Comparison of ENCODE assay signal across 13 mouse cellular contexts in genomic region chr16:21628061-21628591, GRCm38 (mm10).
DNase-seq lines count a peak whose midpoint lies in the region; ATAC-seq lines count a peak whose summit lies in the region.
"Had no signal": no experiment of that assay in that cellular context is flagged by ENCODE, and none has a peak within 500 bp of the region (broad histone marks: within the 10 kb centered on the region; RNA-seq: fewer than 3 reads in every experiment).

No protein-coding gene starts in this region.

- H3K9ac ChIP-seq in hindbrain, embryonic 16.5 days (ENCODE audit: low read depth, low read length): no peak overlapping the region; the same call in 1 of the 2 replicates
- 0 out of 2 replicates have a peak overlapping the region, but pooled peaks have one; percentile 8 for H3K9ac ChIP-seq in neural tube, embryonic 13.5 days

- H3K36me3 ChIP-seq in hindbrain, embryonic 16.5 days (ENCODE audit: control insufficient read depth, insufficient read depth, low read length): no peaks in the 10 kb centered on the region
- no peaks in the 10 kb centered on the region for H3K36me3 ChIP-seq in neural tube, embryonic 13.5 days

- H3K4me1 ChIP-seq in hindbrain, embryonic 16.5 days (ENCODE audit: control insufficient read depth, insufficient read depth, low read depth, low read length): peaks cover 12% of the 10 kb centered on the region
- H3K4me1 ChIP-seq in neural tube, embryonic 13.5 days (replicated peaks): peaks cover 33% of the 10 kb centered on the region

- DNase-seq in cerebellum, postnatal 10 days: peak; percentile 71 to 73
- peak; percentile 61 for DNase-seq in right cerebral cortex, adult 18-20 months
- no peak for DNase-seq in right cerebral cortex, postnatal 4 days
- no peak for DNase-seq in ovary, postnatal 14 days (ENCODE audit: low spot score)
- DNase-seq: adrenal gland, adult 2 months; gastrocnemius, postnatal 14 days; heart, postnatal 4 days; lung, adult 18-20 months; spleen, adult 18-20 months had no signal

- peak overlapping the region; percentile 16; the same call in 1 of the 2 replicates for H3K4me2 ChIP-seq in hindbrain, embryonic 16.5 days (ENCODE audit: low read length)
- H3K4me2 ChIP-seq in neural tube, embryonic 13.5 days: peak overlapping the region; percentile 32

- H3K27me3 ChIP-seq in hindbrain, embryonic 16.5 days (replicated peaks; ENCODE audit: control insufficient read depth, insufficient read depth, low read length): no peaks in the 10 kb centered on the region
- no peaks in the 10 kb centered on the region for H3K27me3 ChIP-seq in neural tube, embryonic 13.5 days

- no peak for ATAC-seq in cerebellum, adult (ENCODE audit: insufficient number of reproducible peaks, low FRiP score, low TSS enrichment)
- peak; percentile 48 for ATAC-seq in hindbrain, embryonic 16.5 days
- ATAC-seq in neural tube, embryonic 13.5 days (ENCODE audit: low read depth): peak; percentile 67
- ATAC-seq in granulocyte monocyte progenitor cell, adult 5-6 weeks (replicated peaks; ENCODE audit: poor library complexity, severe bottlenecking): no peak

- no peak overlapping the region for H3K4me3 ChIP-seq in hindbrain, embryonic 16.5 days (ENCODE audit: low read length)
- H3K4me3 ChIP-seq in neural tube, embryonic 13.5 days: no peak overlapping the region

- H3K9me3 ChIP-seq in hindbrain, embryonic 16.5 days (ENCODE audit: control insufficient read depth, low read length): no peaks in the 10 kb centered on the region
- no peaks in the 10 kb centered on the region for H3K9me3 ChIP-seq in neural tube, embryonic 13.5 days

- 33% methylated on average over 13 of the region's 13 CpGs for WGBS in hindbrain, embryonic 16.5 days
- WGBS in neural tube, embryonic 13.5 days: 40% methylated on average over 13 of the region's 13 CpGs

- H3K27ac ChIP-seq in hindbrain, embryonic 16.5 days (ENCODE audit: low read depth, low read length): peak overlapping the region; percentile 42
- H3K27ac ChIP-seq in neural tube, embryonic 13.5 days (replicated peaks): peak overlapping the region; percentile 64

Comparison
In these comparisons a context has a peak if more than half of its experiments do, and no peak if none do; other contexts are left out.
1. DNase-seq: peak in cerebellum, postnatal 10 days (2 of 2) and right cerebral cortex, adult 18-20 months (single experiment); none in right cerebral cortex, postnatal 4 days (single experiment) and ovary, postnatal 14 days (single experiment).
2. ATAC-seq: peak in hindbrain, embryonic 16.5 days (single experiment) and neural tube, embryonic 13.5 days (single experiment); none in cerebellum, adult (single experiment) and granulocyte monocyte progenitor cell, adult 5-6 weeks (single experiment).